Mouse (Mus musculus): ENCODE measurements at regions not wholly inside any gene's neighbourhood (a gene's known extent, or its start where the extent isn't known, plus 50 kb on each side); places are given as distances from the start of the nearest gene placed in this dataset.
A peak's percentile ranks its signal among the peaks of the same experiment; 100 is the strongest.

GRCm38 (mm10) chr4:83986951-83987822, 461.8 kb downstream of the Ccdc171 start:
- DNase-seq, result no peak

GRCm38 (mm10) chr4:83987846-83988245, 462.5 kb downstream of the Ccdc171 start:
- no peak for DNase-seq

GRCm38 (mm10) chr4:83988314-83988713, 463.0 kb downstream of the Ccdc171 start:
- DNase-seq, result no peak

GRCm38 (mm10) chr4:83990126-83990989, 465.0 kb downstream of the Ccdc171 start:
- DNase-seq, result peak; percentile 42

GRCm38 (mm10) chr4:83991195-83991594, 465.9 kb downstream of the Ccdc171 start:
- no peak for DNase-seq

- no peak for DNase-seq
Observed at GRCm38 (mm10) chr4:83997079-83997478, 471.7 kb downstream of the Ccdc171 start.

GRCm38 (mm10) chr4:84001645-84002044, 476.3 kb downstream of the Ccdc171 start:
- no peak for DNase-seq

GRCm38 (mm10) chr4:84004055-84004778, 478.9 kb downstream of the Ccdc171 start:
- DNase-seq, result no peak

- DNase-seq, result no peak
Observed at GRCm38 (mm10) chr4:84004786-84005382, 479.5 kb downstream of the Ccdc171 start.

GRCm38 (mm10) chr4:84011941-84012340, 486.6 kb downstream of the Ccdc171 start:
- no peak for DNase-seq

- no peak for DNase-seq
Observed at GRCm38 (mm10) chr4:84015139-84015538, 489.8 kb downstream of the Ccdc171 start.

- peak; percentile 61 for DNase-seq
Observed at GRCm38 (mm10) chr4:84015552-84016169, 490.3 kb downstream of the Ccdc171 start.

- DNase-seq, result no peak
Observed at GRCm38 (mm10) chr4:84018135-84018534, 492.8 kb downstream of the Ccdc171 start.

- DNase-seq, result peak; percentile 66
Observed at GRCm38 (mm10) chr4:84018774-84019173, 493.4 kb downstream of the Ccdc171 start.

- DNase-seq, result no peak
Observed at GRCm38 (mm10) chr4:84019500-84020255, 494.3 kb downstream of the Ccdc171 start.

GRCm38 (mm10) chr4:84020692-84021091, 495.3 kb downstream of the Ccdc171 start:
- DNase-seq, result no peak

GRCm38 (mm10) chr4:84022323-84022722, 497.0 kb downstream of the Ccdc171 start:
- no peak for DNase-seq

- DNase-seq, result no peak
Observed at GRCm38 (mm10) chr4:84026144-84026543, 500.8 kb downstream of the Ccdc171 start.

- no peak for DNase-seq
Observed at GRCm38 (mm10) chr4:84028120-84028519, 502.8 kb downstream of the Ccdc171 start.

GRCm38 (mm10) chr4:84030916-84031315, 505.6 kb downstream of the Ccdc171 start:
- no peak for DNase-seq

GRCm38 (mm10) chr4:84032505-84032904, 507.2 kb downstream of the Ccdc171 start:
- no peak for DNase-seq

Measured in heart, postnatal 4 days (tissue).